Mouse (Mus musculus): ENCODE results near the gene Id1. TPM values are rescaled to one million over a fixed set of nuclear protein-coding genes. Genes with fewer than 3 reads are reported as not detected.

The Id1 gene
- polyA plus RNA-seq, 1 experiment, result 916 TPM

GRCm38 (mm10) chr2:152765045-152765674 is 29.1 kb downstream of the Id1 start:
- Histone ChIP-seq H3K36me3 (ENCODE audit: control insufficient read depth, insufficient read depth, low read length) (no peaks in the 10 kb centered on the region), H3K4me1 (ENCODE audit: control insufficient read depth, insufficient read depth, insufficient read length, low read length) (peaks cover 3% of the 10 kb centered on the region; the same call in 1 of the 2 replicates), H3K27ac (ENCODE audit: insufficient read depth, low read depth, low read length) (no peak overlapping the region), H3K27me3 (ENCODE audit: control insufficient read depth, insufficient read depth, low read length) (no peaks in the 10 kb centered on the region), H3K4me3 (ENCODE audit: low read depth, low read length) (no peak overlapping the region)
- 47% methylated on average over 7 of the region's 7 CpGs for WGBS
- TF ChIP-seq POLR2A (IDR thresholded peaks at IDR 0.05; ENCODE audit: low read depth, low read length), result no peak
- no peak for TF ChIP-seq CTCF (IDR thresholded peaks at IDR 0.05; ENCODE audit: extremely low read depth, insufficient read length, insufficient replicate concordance, low read depth, low read length)

GRCm38 (mm10) chr2:152766387-152767123 is 30.5 kb downstream of the Id1 start:
- Histone ChIP-seq H3K4me1 (ENCODE audit: control insufficient read depth, insufficient read depth, insufficient read length, low read length) (peaks cover 3% of the 10 kb centered on the region; the same call in 1 of the 2 replicates), H3K36me3 (ENCODE audit: control insufficient read depth, insufficient read depth, low read length) (no peaks in the 10 kb centered on the region), H3K4me3 (ENCODE audit: low read depth, low read length) (no peak overlapping the region), H3K27ac (ENCODE audit: insufficient read depth, low read depth, low read length) (no peak overlapping the region), H3K27me3 (ENCODE audit: control insufficient read depth, insufficient read depth, low read length) (no peaks in the 10 kb centered on the region)
- WGBS, result 16% methylated on average over 25 of the region's 25 CpGs
- TF ChIP-seq POLR2A (IDR thresholded peaks at IDR 0.05; ENCODE audit: low read depth, low read length) (no peak), CTCF (IDR thresholded peaks at IDR 0.05; ENCODE audit: extremely low read depth, insufficient read length, insufficient replicate concordance, low read depth, low read length) (peak; percentile 96; the same call in 1 of the 2 replicates)

- Histone ChIP-seq H3K27me3 (ENCODE audit: control insufficient read depth, insufficient read depth, low read length) (no peaks in the 10 kb centered on the region), H3K4me1 (ENCODE audit: control insufficient read depth, insufficient read depth, insufficient read length, low read length) (peaks cover 3% of the 10 kb centered on the region; the same call in 1 of the 2 replicates)
Measured at GRCm38 (mm10) chr2:152767618-152768271, 31.7 kb downstream of the Id1 start.

GRCm38 (mm10) chr2:152769677-152770076 is 33.6 kb downstream of the Id1 start:
- Histone ChIP-seq H3K27ac (ENCODE audit: insufficient read depth, low read depth, low read length) (no peak overlapping the region), H3K4me1 (ENCODE audit: control insufficient read depth, insufficient read depth, insufficient read length, low read length) (peaks cover 3% of the 10 kb centered on the region; the same call in 1 of the 2 replicates), H3K27me3 (ENCODE audit: control insufficient read depth, insufficient read depth, low read length) (no peaks in the 10 kb centered on the region), H3K4me3 (ENCODE audit: low read depth, low read length) (no peak overlapping the region), H3K36me3 (ENCODE audit: control insufficient read depth, insufficient read depth, low read length) (no peaks in the 10 kb centered on the region)
- whole genome bisulfite sequencing, result 50% methylated on average over 7 of the region's 7 CpGs
- TF ChIP-seq POLR2A (IDR thresholded peaks at IDR 0.05; ENCODE audit: low read depth, low read length) (no peak), CTCF (IDR thresholded peaks at IDR 0.05; ENCODE audit: extremely low read depth, insufficient read length, insufficient replicate concordance, low read depth, low read length) (no peak)

More at GRCm38 (mm10) chr2:152767618-152768271, 31.7 kb downstream of the Id1 start:
- TF ChIP-seq POLR2A (IDR thresholded peaks at IDR 0.05; ENCODE audit: low read depth, low read length) (no peak), CTCF (IDR thresholded peaks at IDR 0.05; ENCODE audit: extremely low read depth, insufficient read length, insufficient replicate concordance, low read depth, low read length) (peak; percentile 42; the same call in 1 of the 2 replicates)
- H3K36me3 ChIP-seq (ENCODE audit: control insufficient read depth, insufficient read depth, low read length), result no peaks in the 10 kb centered on the region
- WGBS, result 49% methylated on average over 12 of the region's 12 CpGs
- no peak overlapping the region for H3K27ac ChIP-seq (ENCODE audit: insufficient read depth, low read depth, low read length)
- H3K4me3 ChIP-seq (ENCODE audit: low read depth, low read length), result no peak overlapping the region

- TF ChIP-seq CTCF (IDR thresholded peaks at IDR 0.05; ENCODE audit: extremely low read depth, insufficient read length, insufficient replicate concordance, low read depth, low read length) (no peak), POLR2A (IDR thresholded peaks at IDR 0.05; ENCODE audit: low read depth, low read length) (no peak)
- H3K27ac ChIP-seq (ENCODE audit: insufficient read depth, low read depth, low read length), result no peak overlapping the region
- 89% methylated on average over 9 of the region's 9 CpGs for WGBS
Measured at GRCm38 (mm10) chr2:152771571-152771970, 35.5 kb downstream of the Id1 start.

GRCm38 (mm10) chr2:152772231-152772630 is 36.2 kb downstream of the Id1 start:
- WGBS, result 28% methylated on average over 1 of the region's 1 CpGs
- TF ChIP-seq POLR2A (IDR thresholded peaks at IDR 0.05; ENCODE audit: low read depth, low read length), result no peak
- TF ChIP-seq CTCF (IDR thresholded peaks at IDR 0.05; ENCODE audit: extremely low read depth, insufficient read length, insufficient replicate concordance, low read depth, low read length), result no peak
- no peak overlapping the region for H3K27ac ChIP-seq (ENCODE audit: insufficient read depth, low read depth, low read length)
- H3K4me1 ChIP-seq (ENCODE audit: control insufficient read depth, insufficient read depth, insufficient read length, low read length), result no peaks in the 10 kb centered on the region
- H3K27me3 ChIP-seq (ENCODE audit: control insufficient read depth, insufficient read depth, low read length), result no peaks in the 10 kb centered on the region
- no peaks in the 10 kb centered on the region for H3K36me3 ChIP-seq (ENCODE audit: control insufficient read depth, insufficient read depth, low read length)
- no peak overlapping the region for H3K4me3 ChIP-seq (ENCODE audit: low read depth, low read length)

More at GRCm38 (mm10) chr2:152771571-152771970, 35.5 kb downstream of the Id1 start:
- Histone ChIP-seq H3K36me3 (ENCODE audit: control insufficient read depth, insufficient read depth, low read length) (no peaks in the 10 kb centered on the region), H3K4me3 (ENCODE audit: low read depth, low read length) (no peak overlapping the region), H3K4me1 (ENCODE audit: control insufficient read depth, insufficient read depth, insufficient read length, low read length) (no peaks in the 10 kb centered on the region), H3K27me3 (ENCODE audit: control insufficient read depth, insufficient read depth, low read length) (no peaks in the 10 kb centered on the region)

All from small intestine, adult 2 months (tissue).